Mouse (Mus musculus): ENCODE data around the gene Alpk1. TPM values are rescaled to one million over a fixed set of nuclear protein-coding genes. Genes with fewer than 3 reads are reported as not detected.

Alpk1 gene
- polyA plus RNA-seq, 1 experiment from 2014 or later, result 1.0 TPM

GRCm38 (mm10) chr3:127728851-127729512 is 51.3 kb downstream of the Alpk1 start:
- WGBS, result 38% methylated on average over 17 of the region's 17 CpGs
- Histone ChIP-seq H3K4me3 (replicated peaks) (no peak overlapping the region), H3K9me3 (no peaks in the 10 kb centered on the region), H3K4me2 (replicated peaks) (peak overlapping the region; percentile 27; the same call in 1 of the 2 replicates), H3K27me3 (peaks cover 60% of the 10 kb centered on the region), H3K4me1 (replicated peaks) (peaks cover 8% of the 10 kb centered on the region), H3K36me3 (no peaks in the 10 kb centered on the region), H3K27ac (0 out of 2 replicates have a peak overlapping the region, but pooled peaks have one; percentile 10), H3K9ac (replicated peaks) (no peak overlapping the region)
- peak; percentile 40; the same call in 1 of the 2 replicates for ATAC-seq

DNA sequence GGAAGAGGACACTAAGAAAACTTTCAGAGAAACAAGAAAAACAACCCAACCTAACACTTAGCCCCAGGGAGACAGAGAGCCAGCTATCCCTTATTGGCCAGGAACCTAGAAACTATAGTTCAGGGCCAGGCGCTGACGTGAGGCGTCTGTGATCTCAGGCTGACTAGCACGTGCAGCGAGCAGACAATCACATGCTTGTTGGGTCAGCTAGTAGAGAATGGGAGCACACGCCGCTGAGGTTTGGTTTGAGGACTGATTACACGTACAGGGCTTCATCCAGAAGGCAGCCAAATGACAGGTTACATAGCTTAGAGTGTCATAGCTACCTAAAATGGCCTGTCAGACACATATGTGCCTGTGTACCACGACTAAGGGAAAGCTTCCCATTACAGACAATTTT is 52.3 kb downstream of the Alpk1 start:
- H3K27me3 ChIP-seq, result peaks cover 55% of the 10 kb centered on the region
- H3K9ac ChIP-seq (replicated peaks), result no peak overlapping the region
- H3K9me3 ChIP-seq, result no peaks in the 10 kb centered on the region
- no peak for ATAC-seq
- no peak overlapping the region for H3K4me3 ChIP-seq (replicated peaks)
- no peak overlapping the region for H3K27ac ChIP-seq
- no peaks in the 10 kb centered on the region for H3K36me3 ChIP-seq
- peaks cover 8% of the 10 kb centered on the region for H3K4me1 ChIP-seq (replicated peaks)
- H3K4me2 ChIP-seq (replicated peaks), result no peak overlapping the region
- 73% methylated on average over 9 of the region's 9 CpGs for WGBS

DNA sequence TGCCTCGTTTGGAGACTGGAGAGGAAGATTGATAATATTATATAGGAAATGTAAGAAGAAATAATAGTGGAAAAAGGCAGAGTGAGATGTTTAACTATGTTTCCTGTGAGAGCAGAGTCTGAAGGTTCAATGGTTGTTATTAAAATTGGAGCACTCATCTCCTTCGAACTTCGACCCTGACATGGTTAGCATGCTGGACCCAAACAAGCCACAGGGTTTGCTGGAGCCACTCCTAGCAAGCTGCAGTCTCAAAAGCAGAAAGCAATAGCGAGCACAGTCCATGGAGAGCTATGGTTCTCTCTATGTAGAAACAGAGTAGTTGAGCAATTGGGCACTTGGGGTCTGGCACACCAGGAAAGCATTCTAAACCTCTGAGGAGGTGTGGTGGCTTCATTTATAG is 59.4 kb downstream of the Alpk1 start:
- Histone ChIP-seq H3K27ac (no peak overlapping the region), H3K4me3 (replicated peaks) (no peak overlapping the region), H3K9ac (replicated peaks) (no peak overlapping the region), H3K4me2 (replicated peaks) (no peak overlapping the region), H3K4me1 (replicated peaks) (peaks cover 20% of the 10 kb centered on the region), H3K36me3 (no peaks in the 10 kb centered on the region), H3K27me3 (peaks cover 42% of the 10 kb centered on the region), H3K9me3 (no peaks in the 10 kb centered on the region)
- 81% methylated on average over 4 of the region's 4 CpGs for WGBS
- ATAC-seq, result no peak

GRCm38 (mm10) chr3:127720050-127720449 is 60.3 kb downstream of the Alpk1 start:
- H3K27ac ChIP-seq, result no peak overlapping the region

GRCm38 (mm10) chr3:127719601-127720000 is 60.7 kb downstream of the Alpk1 start:
- Histone ChIP-seq H3K9ac (replicated peaks) (no peak overlapping the region), H3K4me2 (replicated peaks) (peak overlapping the region; percentile 19; the same call in 1 of the 2 replicates)

More at GRCm38 (mm10) chr3:127720050-127720449, 60.3 kb downstream of the Alpk1 start:
- peaks cover 42% of the 10 kb centered on the region for H3K27me3 ChIP-seq
- no peaks in the 10 kb centered on the region for H3K36me3 ChIP-seq
- peak; percentile 59 for ATAC-seq
- H3K4me3 ChIP-seq (replicated peaks), result no peak overlapping the region
- H3K4me2 ChIP-seq (replicated peaks), result peak overlapping the region; percentile 19
- H3K4me1 ChIP-seq (replicated peaks), result peaks cover 20% of the 10 kb centered on the region
- 50% methylated on average over 6 of the region's 6 CpGs for WGBS
- no peak overlapping the region for H3K9ac ChIP-seq (replicated peaks)
- H3K9me3 ChIP-seq, result no peaks in the 10 kb centered on the region

DNA sequence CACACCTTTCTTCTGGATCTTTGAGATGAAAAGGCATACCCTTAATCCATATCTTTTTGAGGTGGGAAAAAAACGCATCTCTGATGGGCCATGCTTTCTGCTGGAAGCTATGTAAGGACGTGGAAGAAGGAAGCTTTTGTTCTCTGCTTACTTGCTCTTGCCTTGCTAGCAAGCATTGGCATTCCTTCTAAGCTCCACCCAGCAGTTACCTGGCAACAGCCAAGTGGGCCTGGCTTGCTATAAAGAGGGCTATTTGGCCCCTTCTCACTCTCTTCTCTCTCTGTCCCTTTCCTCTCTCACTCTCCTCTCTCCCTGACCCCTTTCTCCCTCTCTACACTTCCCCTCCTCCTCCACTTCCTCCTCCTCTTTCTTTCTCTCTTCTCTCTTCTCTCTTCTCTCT is 63.6 kb downstream of the Alpk1 start:
- ATAC-seq, result peak; percentile 51
- WGBS, result 10% methylated on average over 2 of the region's 2 CpGs
- H3K9me3 ChIP-seq, result no peaks in the 10 kb centered on the region

More at GRCm38 (mm10) chr3:127719601-127720000, 60.7 kb downstream of the Alpk1 start:
- H3K4me1 ChIP-seq (replicated peaks), result peaks cover 20% of the 10 kb centered on the region
- no peaks in the 10 kb centered on the region for H3K9me3 ChIP-seq
- H3K27me3 ChIP-seq, result peaks cover 39% of the 10 kb centered on the region
- no peaks in the 10 kb centered on the region for H3K36me3 ChIP-seq
- 0 out of 2 replicates have a peak, but pooled peaks have one; percentile 34 for ATAC-seq
- H3K27ac ChIP-seq, result peak overlapping the region; percentile 27; the same call in 1 of the 2 replicates
- 39% methylated on average over 5 of the region's 5 CpGs for WGBS
- no peak overlapping the region for H3K4me3 ChIP-seq (replicated peaks)

GRCm38 (mm10) chr3:127713112-127713511 is 67.2 kb downstream of the Alpk1 start:
- H3K9me3 ChIP-seq, result no peaks in the 10 kb centered on the region
- peaks cover 9% of the 10 kb centered on the region for H3K4me1 ChIP-seq (replicated peaks)
- whole genome bisulfite sequencing, result 48% methylated on average over 9 of the region's 9 CpGs
- ATAC-seq, result peak; percentile 82; the same call in 1 of the 2 replicates
- H3K4me2 ChIP-seq (replicated peaks), result no peak overlapping the region
- 0 out of 2 replicates have a peak overlapping the region, but pooled peaks have one; percentile 21 for H3K27ac ChIP-seq
- no peak overlapping the region for H3K4me3 ChIP-seq (replicated peaks)
- peaks cover 41% of the 10 kb centered on the region for H3K27me3 ChIP-seq
- H3K36me3 ChIP-seq, result no peaks in the 10 kb centered on the region
- H3K9ac ChIP-seq (replicated peaks), result no peak overlapping the region

More for the DNA sequence above, 63.6 kb downstream of the Alpk1 start:
- Histone ChIP-seq H3K27me3 (peaks cover 33% of the 10 kb centered on the region), H3K36me3 (no peaks in the 10 kb centered on the region), H3K4me3 (replicated peaks) (no peak overlapping the region), H3K4me2 (replicated peaks) (no peak overlapping the region), H3K27ac (no peak overlapping the region), H3K9ac (replicated peaks) (no peak overlapping the region), H3K4me1 (replicated peaks) (peaks cover 20% of the 10 kb centered on the region)

GRCm38 (mm10) chr3:127711536-127711935 is 68.8 kb downstream of the Alpk1 start:
- H3K9me3 ChIP-seq, result no peaks in the 10 kb centered on the region
- WGBS, result 84% methylated on average over 3 of the region's 3 CpGs

GRCm38 (mm10) chr3:127707089-127707485 is 73.2 kb downstream of the Alpk1 start:
- ATAC-seq, result peak; percentile 53
- no peak overlapping the region for H3K4me3 ChIP-seq (replicated peaks)
- H3K9me3 ChIP-seq, result no peaks in the 10 kb centered on the region
- H3K36me3 ChIP-seq, result no peaks in the 10 kb centered on the region
- no peak overlapping the region for H3K9ac ChIP-seq (replicated peaks)
- peak overlapping the region; percentile 65 for H3K27ac ChIP-seq
- peak overlapping the region; percentile 47; the same call in 1 of the 2 replicates for H3K4me2 ChIP-seq (replicated peaks)
- H3K4me1 ChIP-seq (replicated peaks), result peaks cover 25% of the 10 kb centered on the region
- H3K27me3 ChIP-seq, result peaks cover 36% of the 10 kb centered on the region
- 33% methylated on average over 5 of the region's 5 CpGs for WGBS

More at GRCm38 (mm10) chr3:127711536-127711935, 68.8 kb downstream of the Alpk1 start:
- Histone ChIP-seq H3K4me1 (replicated peaks) (peaks cover 14% of the 10 kb centered on the region), H3K36me3 (no peaks in the 10 kb centered on the region), H3K4me3 (replicated peaks) (no peak overlapping the region), H3K4me2 (replicated peaks) (no peak overlapping the region), H3K27ac (no peak overlapping the region), H3K9ac (replicated peaks) (no peak overlapping the region), H3K27me3 (peaks cover 35% of the 10 kb centered on the region)
- no peak for ATAC-seq

GRCm38 (mm10) chr3:127706445-127707088 is 73.8 kb downstream of the Alpk1 start:
- H3K27me3 ChIP-seq, result peaks cover 39% of the 10 kb centered on the region
- peak overlapping the region; percentile 16 for H3K4me3 ChIP-seq (replicated peaks)
- ATAC-seq, result peak; percentile 51
- peaks cover 25% of the 10 kb centered on the region for H3K4me1 ChIP-seq (replicated peaks)
- H3K36me3 ChIP-seq, result no peaks in the 10 kb centered on the region
- no peaks in the 10 kb centered on the region for H3K9me3 ChIP-seq
- peak overlapping the region; percentile 47 for H3K4me2 ChIP-seq (replicated peaks)
- WGBS, result 33% methylated on average over 8 of the region's 8 CpGs
- H3K27ac ChIP-seq, result peak overlapping the region; percentile 65
- 0 out of 2 replicates have a peak overlapping the region, but pooled peaks have one; percentile 6 for H3K9ac ChIP-seq (replicated peaks)

GRCm38 (mm10) chr3:127705515-127706444 is 74.5 kb downstream of the Alpk1 start:
- H3K4me2 ChIP-seq (replicated peaks), result peak overlapping the region; percentile 47
- peak overlapping the region; percentile 15; the same call in 1 of the 2 replicates for H3K9ac ChIP-seq (replicated peaks)
- ATAC-seq, result peak; percentile 91
- H3K27ac ChIP-seq, result peak overlapping the region; percentile 65
- H3K36me3 ChIP-seq, result no peaks in the 10 kb centered on the region
- peak overlapping the region; percentile 16 for H3K4me3 ChIP-seq (replicated peaks)
- peaks cover 25% of the 10 kb centered on the region for H3K4me1 ChIP-seq (replicated peaks)
- 2% methylated on average over 30 of the region's 30 CpGs for WGBS
- peaks cover 41% of the 10 kb centered on the region for H3K27me3 ChIP-seq
- H3K9me3 ChIP-seq, result no peaks in the 10 kb centered on the region

Measured in midbrain, embryonic 13.5 days (tissue).